Mouse (Mus musculus): ENCODE results near the gene Dnajc17.

DNA sequence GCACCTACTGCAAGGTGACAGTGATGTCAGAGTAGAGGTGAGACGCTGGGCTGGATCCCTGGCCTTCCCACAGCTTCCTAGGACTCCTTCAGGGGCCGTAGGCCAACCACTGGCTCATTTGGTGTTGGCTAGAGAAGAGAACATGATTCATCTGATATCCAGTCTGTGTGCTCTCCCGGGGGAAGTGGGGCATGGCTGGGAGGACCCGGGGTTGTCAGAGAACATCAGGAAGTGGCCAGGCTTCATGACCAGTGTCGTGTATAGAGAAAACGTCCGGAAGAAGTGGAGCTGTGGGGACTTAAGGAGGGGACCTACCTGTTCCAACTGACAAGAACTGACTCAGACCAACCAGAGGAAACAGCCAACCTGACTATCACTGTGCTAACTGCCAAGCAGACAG lies 36.7 kb upstream of the Dnajc17 start:
- TF ChIP-seq CTCF (IDR thresholded peaks at IDR 0.05; ENCODE audit: borderline replicate concordance, extremely low read depth, insufficient read depth, insufficient read length) (no peak), POLR2A (IDR thresholded peaks at IDR 0.05; ENCODE audit: borderline replicate concordance, extremely low read depth, insufficient read depth, insufficient read length, poor library complexity, severe bottlenecking) (no peak)
